Mouse (Mus musculus) bone marrow, adult 2 months (tissue): ENCODE results near the gene Irak3.

Experiments used
- CTCF ChIP-seq: fragments of 200-500 bp; IDR thresholded peaks from 2 replicates; pipeline ENCODE4 v1.5.1; 2011; ENCODE audit warnings: low read length, control low read depth; ENCODE audit not compliant: control insufficient read depth, insufficient read depth
- POLR2A ChIP-seq: fragments of 200-500 bp; IDR thresholded peaks from 2 replicates; pipeline ENCODE4 v1.6.1; 2011; ENCODE audit warnings: low read depth, mild to moderate bottlenecking, control low read depth, low read length, borderline replicate concordance; ENCODE audit not compliant: control insufficient read depth

- TF ChIP-seq CTCF (no peak; the same call in 1 of the 2 replicates), POLR2A (peak; percentile 54; the same call in 1 of the 2 replicates)
Measured at GRCm38 (mm10) chr10:120112507-120113396, 89.2 kb downstream of the Irak3 start, which contains the start of gene Helb.
